Mouse (Mus musculus): ENCODE results near the gene D13Ertd608e.
A peak's percentile ranks its signal among the peaks of the same experiment; 100 is the strongest.
"Not testable (repeated sequence)": the region's sequence is repeated elsewhere in the genome, so short reads cannot be mapped to it uniquely, and the experiment has no call there.

D13Ertd608e gene

DNA sequence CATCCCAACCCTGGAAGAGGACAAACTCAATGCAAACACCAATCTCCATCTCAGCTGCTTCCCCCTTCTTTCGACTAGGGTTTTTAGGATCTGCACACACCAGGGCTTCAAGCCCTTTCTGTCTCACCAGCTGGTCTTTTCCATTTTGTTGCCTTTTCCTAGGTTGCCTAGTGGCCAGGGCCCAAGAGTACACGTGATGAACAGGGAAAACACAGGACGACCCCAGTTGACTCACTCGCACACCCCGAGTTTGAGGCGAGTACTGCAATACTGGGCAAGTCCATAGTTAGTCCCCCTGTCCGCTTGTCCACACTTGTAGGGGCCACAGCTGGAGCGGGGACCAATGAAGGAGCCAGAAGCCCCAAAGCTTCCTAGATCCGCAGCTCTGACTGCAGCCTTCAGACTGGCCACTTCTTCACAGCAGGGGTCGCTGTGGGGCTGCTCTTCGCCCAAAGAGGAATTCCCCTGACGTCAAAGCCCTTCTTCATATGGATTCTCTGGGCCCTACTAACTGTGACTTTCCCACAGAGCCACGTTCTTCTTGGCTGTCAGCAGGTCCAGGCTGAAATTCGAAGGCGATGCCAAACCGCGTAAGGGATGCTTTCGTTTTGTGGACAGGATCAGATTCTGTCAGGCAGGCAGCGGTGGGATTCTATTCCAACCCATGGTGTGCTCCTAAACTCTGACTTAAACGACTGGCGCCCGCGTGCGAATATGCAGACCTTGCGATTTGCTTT is at the start of gene D13Ertd608e:
D13Ertd608e (plus strand) TSS at position 687 of the 737 bp plus-strand sequence.
- peak; percentile 48 for DNase-seq

DNA sequence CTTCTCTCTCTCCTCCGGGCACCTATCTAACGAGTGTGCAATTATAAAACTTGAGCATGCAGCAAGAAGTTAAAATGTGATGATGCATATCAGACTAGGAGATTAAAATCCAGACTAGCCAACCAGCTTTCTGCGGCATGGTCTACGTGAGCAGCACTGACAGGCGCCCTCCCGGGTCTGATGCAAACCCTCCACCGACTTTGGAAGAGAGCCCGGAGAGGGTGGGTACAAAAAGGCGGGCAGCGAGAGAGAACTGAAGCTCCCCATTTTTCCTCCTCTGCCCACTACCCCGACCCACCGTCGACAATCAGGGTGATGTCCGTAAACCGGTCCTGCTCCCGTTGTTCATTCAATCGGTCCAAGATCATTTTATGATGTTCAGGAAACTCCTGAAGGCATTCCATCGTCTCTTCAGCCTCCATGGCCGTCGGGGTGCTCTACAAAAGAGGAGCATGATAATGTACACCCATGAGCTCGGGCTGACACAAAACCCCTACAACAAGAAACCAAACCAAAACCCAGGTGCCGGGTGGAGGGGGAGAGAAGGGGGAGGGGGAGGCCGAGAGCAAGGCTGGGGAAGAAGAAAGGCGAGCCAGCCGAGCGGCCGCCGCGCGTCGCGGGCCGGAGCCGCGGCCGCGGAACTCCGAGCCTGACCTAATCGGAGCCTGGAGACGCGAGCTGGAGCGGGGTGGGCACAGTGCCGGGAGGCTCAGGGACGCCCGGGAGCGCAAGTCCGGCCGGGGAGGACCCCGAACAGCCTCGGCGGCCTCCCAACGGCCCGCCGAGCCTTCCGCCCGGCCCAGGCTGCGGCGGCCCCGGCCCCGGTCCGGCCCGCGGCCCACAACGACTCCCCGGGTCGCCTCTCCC is 45.7 kb upstream of the D13Ertd608e start:
- DNase-seq, result peak; percentile 65

DNA sequence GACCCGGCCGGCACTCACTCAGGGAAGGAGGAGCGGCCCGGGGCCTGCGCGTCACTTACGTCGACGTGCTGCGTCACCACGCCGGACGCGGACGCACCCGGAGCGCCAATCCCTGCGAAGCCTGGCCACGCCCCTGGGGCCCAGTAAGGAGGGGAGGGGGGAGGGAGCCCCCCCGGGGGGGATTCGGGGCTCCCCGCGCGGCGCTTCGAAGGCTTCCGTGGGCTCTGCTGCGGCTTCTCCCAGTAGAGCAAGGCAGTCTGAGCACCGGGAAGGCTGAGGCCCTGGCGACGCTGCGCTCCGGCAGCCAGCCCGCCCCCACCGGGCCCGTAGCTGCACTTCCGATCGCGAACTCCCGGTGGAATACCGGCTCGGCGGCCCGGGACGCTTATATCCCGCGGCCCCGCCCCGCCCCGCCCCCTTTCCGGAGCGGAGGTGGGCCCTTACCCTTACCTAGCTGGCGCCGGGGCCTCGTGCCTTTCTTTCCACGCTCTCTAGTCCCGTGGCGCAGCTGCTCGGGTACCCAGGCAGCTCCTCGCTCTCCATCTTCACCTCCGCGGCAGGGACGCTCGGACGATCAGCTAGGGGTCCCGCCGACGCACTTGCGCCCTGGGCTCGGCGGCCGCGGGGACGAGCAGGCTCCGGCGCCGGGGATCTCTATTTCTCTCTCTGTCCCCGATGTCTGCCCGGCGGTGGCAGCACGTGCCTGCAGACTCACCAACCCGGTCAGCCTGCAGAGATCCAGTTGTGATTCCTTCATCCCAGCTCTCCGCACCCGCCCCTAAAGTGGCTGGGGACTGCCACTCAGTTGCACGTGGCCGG is 44.8 kb upstream of the D13Ertd608e start, which contains the start of gene Zfp131:
Zfp131 (minus strand) TSS at position 129 of the 819 bp plus-strand sequence.
- peak; percentile 96 for DNase-seq

DNA sequence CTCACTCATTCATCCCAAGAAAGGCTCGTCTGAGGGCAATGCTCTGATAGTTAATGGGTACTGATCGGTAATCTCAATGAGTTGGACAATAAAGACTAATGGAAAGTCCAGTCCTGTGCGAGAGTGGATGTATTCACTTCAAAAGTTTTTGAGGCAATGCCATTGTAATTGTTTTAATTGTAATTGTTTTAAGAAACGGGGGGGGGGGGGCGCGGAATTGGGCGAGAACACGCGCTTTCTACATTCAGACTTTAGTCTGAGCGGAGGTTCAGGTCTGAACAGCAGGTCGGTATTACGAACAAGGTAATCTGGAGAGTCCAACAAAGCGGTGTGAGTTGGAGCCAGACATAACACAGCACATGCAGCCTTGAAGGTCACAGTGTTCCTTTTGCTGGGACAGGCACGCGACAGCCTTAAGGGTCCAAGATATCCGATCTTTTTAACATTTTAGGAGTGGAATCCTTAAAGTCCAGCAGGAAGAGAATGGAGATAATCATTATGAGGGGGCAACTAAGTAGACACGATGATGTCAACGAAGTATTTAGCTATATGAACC is 44.1 kb upstream of the D13Ertd608e start:
- no peak for DNase-seq

DNA sequence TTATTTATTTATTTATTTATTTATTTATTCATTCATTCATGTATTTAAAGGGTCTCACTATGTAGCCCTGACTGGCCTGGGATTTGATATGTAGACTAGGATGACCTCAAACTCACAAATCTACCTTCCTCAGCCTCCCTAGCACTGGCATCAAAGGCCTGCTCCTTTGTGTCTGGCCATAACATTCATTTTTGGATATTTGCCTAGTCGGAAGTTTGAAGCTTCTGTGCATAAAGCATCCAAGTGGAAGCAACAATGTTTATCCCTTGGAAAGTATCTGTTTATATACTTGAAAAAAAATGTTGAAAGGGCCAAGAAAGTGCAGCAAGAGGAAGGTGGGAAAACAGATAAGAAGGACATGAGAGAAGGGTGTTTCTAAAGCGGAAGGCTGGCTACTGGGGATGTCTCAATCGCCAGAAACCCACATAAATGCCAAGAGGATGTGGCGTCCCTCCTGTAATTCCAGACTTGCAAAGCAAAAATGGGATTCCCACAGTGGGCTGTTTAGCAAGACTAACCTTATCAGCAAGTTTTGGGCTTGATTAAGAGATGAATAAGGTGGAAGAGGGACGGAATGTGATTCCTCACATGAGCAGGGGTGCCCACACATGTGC is 42.9 kb upstream of the D13Ertd608e start:
- no peak for DNase-seq

DNA sequence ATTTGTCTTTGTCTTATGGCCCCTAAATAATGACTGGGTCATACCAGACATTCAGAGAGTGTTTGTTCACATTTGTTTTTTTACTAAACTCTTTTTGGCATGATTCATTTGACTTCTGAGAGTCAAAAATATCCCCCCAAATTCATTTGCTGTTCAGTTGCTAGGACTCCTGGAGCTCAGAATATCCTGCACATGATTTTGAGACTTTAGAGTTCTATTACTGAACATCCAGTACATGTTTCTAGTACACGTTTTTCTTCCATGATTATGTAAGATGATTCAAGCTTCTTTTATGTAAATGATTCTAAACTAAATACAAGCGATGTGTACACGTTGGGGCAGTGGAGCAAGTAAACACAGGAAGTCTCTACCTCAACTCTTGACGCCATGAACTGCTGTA is 38.1 kb upstream of the D13Ertd608e start:
- no peak for DNase-seq

DNA sequence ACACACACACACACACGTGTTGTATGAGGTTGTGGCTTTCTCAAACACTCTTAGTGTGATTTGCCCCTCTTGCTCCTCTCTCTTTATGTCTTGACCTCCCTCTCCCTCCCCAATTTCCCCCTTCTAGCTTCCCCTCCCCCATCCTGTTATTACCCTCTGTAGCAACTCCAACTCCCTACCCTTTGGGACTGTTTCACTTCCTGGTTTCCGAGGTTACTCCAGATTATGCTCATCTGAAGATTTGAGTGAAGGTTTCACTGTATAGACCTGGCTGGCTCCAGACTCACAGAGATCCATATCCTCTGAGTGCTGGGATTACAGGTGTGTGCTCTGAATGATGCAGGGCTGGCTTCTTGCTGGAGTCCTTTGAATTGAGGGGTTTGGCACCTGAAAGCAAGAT is 26.9 kb upstream of the D13Ertd608e start:
- DNase-seq, result no peak

DNA sequence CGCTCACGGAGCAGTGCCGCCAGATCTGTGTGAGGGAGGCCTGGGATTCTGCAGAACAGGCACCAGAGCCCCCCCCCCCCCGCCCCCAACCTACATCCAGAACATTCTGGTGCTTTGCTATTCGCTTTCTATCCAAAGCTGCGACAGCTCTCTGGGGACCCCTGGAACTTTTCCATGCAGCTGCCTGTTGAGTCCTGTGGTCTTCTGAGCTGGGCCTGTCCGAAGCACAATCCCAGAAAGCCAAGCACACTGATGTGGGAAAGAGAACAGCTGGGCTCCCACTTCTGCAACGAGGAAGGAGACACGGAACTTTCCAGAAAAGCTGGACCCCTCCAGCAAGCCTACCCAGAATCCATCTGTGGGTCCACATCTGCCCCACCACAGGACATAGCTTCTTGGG is 25.8 kb upstream of the D13Ertd608e start:
- no peak for DNase-seq

DNA sequence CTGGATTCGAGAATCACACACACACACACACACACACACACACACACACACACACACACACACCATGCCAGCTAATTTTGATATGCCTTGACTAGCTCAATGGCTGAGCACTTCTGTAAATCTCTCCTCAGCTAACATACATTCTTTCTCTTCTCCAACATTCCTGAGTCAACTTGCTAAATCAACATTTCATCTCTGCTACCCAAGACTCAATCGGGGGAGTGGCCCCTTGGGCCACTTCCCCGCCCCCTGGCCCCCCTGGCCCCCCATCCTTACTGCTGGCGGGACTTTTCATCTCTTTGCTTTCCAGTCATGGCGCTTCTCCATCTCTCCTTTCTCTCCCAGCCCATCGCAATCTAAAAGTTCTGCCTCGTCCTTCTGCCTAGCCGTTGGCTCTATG is 19.0 kb upstream of the D13Ertd608e start:
- no peak for DNase-seq

DNA sequence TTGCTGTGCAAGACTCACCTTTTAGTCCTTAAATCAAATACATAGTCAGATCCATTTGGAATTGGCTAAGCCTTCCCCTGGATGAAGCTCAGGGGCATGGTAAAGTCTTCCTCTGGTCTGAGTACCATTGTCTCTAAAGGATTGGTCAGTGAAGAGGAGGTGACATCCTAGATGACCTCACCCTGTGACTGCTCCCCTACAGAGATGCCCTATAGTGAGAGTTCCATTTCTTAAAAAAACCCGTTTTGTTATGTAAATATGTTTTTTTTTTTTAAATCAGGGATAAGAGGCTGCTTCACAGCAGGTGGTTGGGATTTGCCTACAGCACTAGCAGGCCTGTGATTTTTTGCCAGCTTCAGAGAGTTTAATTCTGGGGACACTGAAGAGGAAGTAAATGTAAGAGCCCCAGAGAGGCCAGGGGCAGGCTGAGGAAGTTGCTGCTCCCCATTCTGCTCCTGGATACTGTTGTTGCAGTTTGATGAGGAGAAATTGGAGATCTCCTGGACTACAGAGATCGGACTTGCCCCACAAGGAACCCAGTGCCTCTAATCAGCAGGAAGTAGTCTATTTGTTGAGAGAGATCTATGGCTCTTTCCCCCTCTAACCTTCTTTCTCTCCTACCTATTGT is 18.1 kb upstream of the D13Ertd608e start:
- no peak for DNase-seq

DNA sequence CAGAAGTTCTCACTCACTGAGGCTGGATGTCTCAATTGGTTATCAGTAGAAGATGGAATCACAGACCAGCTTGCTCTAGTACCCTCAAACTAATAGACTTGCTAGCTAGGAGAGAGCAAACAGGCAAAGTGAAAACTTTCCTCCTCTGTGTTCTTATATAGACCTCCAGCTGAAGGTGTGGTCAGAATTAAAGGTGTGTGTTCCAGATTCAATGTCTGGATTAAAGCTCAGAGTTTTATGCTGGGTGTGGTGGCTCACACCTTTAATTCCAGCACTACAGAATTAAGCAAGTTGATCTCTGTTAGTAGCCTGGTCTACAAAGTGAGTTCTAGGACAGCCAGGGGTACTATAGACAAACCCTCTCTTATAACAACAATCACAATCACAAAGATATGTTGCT is 5.7 kb upstream of the D13Ertd608e start, which contains the start of gene AF067063:
AF067063 (minus strand) TSS at position 101 of the 400 bp plus-strand sequence.
- not testable (repeated sequence) for DNase-seq

DNA sequence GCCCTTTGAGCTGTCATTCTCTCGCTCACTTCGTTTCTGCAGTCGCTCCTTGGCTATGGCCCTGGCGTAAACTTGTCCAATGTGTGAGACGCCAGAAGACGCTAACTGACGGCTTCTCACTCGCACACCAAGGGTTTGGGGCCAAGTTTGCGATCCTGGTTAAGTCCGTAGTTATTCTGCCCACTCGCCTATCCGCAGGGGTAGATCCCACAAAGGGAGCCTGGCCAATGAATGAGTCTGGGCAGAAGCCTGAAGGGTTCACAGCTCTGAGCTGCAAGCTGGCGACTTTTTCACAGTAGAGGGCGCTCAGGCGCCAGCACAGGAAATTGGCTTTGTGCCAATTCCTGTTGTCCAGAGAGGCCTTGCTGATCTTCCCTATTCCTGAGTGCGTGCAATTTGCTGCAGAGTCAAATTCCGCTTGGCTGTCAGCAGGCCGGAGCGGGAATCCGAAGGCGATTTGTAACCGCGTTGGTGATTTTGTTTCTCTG is 562 bp downstream of the D13Ertd608e start:
- DNase-seq, result not testable (repeated sequence)

DNA sequence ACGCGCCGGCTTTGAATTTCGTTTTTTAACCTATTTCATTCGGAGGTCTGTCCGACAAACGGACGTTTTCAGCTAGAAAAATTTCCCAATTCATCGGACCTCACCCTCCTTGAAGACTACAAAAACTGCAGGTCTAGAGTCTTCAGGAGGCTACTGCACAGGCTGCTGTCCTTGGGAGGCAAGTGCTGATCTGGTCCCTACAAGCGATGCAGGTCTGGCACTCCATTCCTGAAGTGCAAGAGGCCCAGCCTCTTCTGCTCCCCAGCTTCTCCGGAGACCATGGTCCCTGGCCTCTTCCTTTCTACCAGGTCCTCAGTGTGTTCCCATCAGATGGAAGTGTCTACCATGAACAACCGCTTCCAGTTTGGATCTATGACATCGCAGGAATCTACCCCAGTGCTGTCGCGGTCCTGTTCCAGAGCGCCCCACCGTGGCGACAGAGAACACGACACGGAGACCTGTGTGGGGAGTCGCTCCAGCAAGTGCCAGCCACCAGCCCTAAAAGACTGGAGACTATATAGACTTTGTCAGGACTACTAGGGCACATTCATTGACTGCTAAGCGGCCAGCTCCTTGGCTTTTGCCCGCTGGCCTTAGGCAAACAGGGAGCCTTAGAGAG is 2.0 kb downstream of the D13Ertd608e start:
- DNase-seq, result peak; percentile 30

DNA sequence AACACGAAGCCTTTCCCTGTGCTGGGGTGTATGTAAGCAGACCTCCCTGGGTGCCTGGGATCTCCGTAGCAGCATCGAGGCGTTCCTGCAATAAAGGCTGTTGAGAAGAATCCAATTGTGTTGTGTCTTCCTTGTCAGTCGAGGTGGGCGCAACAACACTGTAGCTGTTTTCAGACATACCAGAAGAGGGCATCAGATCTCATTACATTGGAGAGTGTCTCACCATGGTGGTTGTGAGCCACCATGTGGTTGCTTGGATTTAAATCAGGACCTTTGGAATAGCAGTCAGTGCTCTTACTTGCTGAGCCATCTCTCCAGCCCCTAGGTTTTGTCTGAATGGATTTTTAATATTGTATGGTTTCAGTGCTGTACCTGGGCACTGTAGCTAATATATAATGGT is 4.2 kb downstream of the D13Ertd608e start:
- DNase-seq, result not testable (repeated sequence)

DNA sequence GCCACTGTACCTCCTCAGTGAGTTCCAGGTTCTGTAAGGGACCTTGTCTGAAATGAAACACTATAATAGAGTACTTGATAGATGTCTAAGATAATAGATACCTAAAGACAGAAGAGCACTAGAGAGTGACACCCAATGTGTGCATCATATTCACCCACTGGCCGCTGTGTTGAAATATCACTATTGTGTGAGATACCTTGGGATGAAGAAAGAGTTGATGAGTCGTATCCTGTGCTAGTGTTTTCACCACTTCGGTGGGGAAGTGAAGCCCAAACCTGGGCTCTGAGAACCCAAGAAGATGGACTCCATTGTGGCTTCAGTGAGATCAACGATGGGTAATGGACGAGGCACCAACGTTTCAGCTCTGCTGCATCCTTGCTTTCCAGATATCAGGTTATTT is 26.6 kb downstream of the D13Ertd608e start:
- not testable (repeated sequence) for DNase-seq

DNA sequence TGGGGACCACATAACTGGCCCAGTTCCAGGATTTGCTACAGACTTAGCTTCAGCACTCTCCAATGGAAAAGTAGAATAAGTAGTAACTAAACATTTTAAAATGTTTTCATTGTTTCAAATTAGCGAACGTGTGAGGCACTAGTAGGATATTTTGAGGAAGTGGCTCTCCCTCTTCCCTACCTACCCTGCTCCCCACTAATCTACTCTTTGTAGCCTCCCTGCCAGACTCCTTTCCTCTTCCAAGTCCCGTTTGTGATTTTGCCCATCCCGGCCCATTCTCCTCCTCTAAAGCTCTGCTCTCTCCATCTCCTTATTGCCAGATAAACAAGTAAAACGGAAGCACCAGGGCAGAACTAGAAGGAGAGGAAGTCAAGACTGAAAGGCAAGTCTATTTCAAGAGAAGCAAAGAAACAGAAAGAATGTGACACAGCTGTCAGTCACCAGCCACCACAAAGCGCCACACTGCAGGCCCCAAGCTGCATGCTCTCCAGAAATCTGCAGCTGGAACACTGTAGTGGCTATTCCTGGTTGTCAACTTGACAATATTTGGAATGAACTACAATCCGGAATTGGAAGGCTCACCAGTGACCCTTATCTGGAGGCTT is 28.7 kb downstream of the D13Ertd608e start:
- not testable (repeated sequence) for DNase-seq

DNA sequence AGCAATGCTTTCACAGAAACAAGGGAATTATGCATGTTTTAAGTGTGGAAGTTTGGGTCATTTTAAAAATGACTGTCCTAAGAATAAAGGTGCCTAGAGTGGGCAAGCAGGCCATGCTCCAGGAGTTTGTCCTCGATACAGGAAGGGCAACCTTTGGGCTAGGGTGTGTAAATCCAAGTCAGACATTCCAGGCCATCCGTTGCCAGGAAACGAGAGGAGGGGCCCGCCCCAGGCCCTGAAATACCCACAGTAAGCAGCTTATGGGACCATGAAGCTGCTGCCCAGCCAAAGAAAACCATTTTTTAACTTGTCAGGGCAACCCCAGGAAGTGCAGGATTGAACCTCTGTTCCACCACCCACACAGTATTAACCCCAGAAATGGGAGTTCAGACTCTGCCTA is 51.1 kb downstream of the D13Ertd608e start:
- DNase-seq, result not testable (repeated sequence)

DNA sequence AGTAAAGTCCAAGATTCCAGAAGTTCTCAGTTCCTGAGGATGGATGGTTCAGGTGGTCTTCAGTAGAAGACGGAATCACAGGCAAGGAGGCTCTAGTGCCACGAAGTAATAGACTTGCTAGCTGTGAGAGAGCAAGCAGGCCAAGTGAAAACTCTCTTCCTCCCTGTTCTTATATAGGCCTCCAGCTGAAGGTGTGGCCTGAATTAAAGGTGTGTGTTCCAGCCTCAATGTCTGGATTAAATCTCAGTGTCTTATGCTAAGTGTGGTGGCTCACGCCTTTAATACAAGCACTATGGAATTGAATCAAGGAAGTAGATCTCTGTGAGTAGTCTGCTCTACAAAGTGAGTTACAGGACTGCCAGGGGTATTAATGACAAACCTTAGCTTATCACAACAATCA is 58.9 kb downstream of the D13Ertd608e start, which contains the start of gene Tcstv1:
Tcstv1 (minus strand) TSS at position 101 of the 400 bp plus-strand sequence.
- not testable (repeated sequence) for DNase-seq
